Mouse (Mus musculus) large intestine, adult 2 months (tissue): ENCODE results near the gene Ceacam16. TPM values are rescaled to one million over a fixed set of nuclear protein-coding genes. Genes with fewer than 3 reads are reported as not detected.

ENCODE experiments used
- DNase-seq: peaks from one replicate; pipeline ENCODE4 v3.0.0-alpha.2; 2012; ENCODE audit warnings: low read depth, low spot score
- WGBS: fragments of 180-500 bp; shearing (Covaris S2); methylation state at CpG from one replicate; pipeline ENCODE4 v1.1.7; 2018; 5-methylcytosine and 5-hydroxymethylcytosine counted together
- polyA plus RNA-seq: library from polyadenylated mRNA; depleted of rRNA; stranded (reverse); fragments of >200 nt; gene quantifications from 2 replicates; pipeline ENCODE4 v1.2.3, GENCODE M21; 2012; rRNA removed

The Ceacam16 gene
- polyA plus RNA-seq, 1 experiment = 0.66 TPM

GRCm38 (mm10) chr7:19818875-19819274 is 42.2 kb downstream of the Ceacam16 start:
- whole genome bisulfite sequencing = 45% methylated on average over 7 of the region's 7 CpGs
- no peak for DNase-seq

- WGBS = 37% methylated on average over 5 of the region's 5 CpGs
- no peak for DNase-seq
Measured at GRCm38 (mm10) chr7:19818440-19818839, 42.7 kb downstream of the Ceacam16 start.

DNA sequence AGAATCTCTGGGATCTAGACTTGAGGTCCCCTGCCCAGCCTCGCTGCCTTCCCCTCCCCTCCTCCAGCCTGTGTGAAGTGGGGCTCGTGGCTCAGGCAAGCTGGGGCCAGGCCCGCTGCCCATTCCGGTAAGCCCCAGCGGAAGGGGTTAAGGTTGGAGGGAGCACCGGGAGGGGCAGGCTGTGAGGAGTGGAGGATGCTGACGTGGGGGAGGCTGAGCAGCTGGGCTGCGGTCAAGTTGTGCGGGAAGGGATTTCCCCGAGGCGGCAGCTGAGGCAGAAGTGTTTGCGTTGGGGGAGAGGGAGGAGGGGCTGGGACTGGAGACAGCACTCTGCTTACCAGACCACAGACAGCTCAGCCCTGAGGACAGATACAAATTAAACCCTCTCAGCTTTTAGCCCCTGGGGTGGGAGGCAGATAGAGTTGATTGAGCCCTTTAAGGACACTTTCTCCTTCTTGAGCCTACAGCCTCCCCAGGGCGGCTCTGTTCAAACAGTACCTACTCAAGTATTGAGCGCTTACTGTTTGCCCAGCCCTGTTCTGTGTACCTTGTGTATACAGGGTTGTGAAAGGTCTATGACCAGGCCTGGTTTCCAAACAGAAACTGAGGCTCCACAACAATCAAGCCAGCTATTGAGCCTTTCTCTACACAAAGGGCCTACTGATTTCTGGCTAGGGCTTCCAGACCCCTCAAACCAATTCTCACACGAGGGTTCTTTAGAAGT is 43.6 kb downstream of the Ceacam16 start:
- WGBS = 3% methylated on average over 15 of the region's 15 CpGs
- no peak for DNase-seq

DNA sequence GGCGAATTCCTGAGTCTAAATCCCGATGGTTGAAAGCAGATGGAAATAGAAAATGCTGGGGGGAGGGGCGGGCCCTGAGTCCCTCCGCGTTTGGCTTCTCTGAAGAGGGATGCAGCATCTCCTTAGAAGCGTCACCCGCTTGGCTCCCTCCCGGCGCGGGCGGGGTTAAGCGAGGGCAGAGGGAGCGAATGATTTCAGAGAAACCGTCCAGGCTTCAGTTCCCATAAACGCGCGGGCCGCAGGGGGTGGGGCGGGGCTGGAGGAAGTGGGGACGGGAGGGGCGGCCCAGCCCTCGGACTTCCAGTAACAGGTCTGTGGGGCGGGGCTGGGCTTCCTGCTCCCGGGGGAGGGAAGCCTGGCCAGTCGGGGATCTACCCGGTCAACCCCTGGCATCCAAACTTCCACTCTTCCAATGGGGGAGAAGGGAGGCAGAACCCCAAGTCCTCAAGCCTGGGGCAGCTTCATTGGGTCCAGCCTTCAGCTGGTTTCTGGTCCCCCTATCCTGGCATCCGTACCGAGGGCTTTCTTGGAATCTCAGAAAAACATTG is 44.8 kb downstream of the Ceacam16 start:
- WGBS = under 1% methylated on average over 27 of the region's 28 CpGs
- no peak for DNase-seq

- WGBS = 35% methylated on average over 17 of the region's 17 CpGs
- no peak for DNase-seq
Measured at GRCm38 (mm10) chr7:19815296-19816223, 45.5 kb downstream of the Ceacam16 start.

DNA sequence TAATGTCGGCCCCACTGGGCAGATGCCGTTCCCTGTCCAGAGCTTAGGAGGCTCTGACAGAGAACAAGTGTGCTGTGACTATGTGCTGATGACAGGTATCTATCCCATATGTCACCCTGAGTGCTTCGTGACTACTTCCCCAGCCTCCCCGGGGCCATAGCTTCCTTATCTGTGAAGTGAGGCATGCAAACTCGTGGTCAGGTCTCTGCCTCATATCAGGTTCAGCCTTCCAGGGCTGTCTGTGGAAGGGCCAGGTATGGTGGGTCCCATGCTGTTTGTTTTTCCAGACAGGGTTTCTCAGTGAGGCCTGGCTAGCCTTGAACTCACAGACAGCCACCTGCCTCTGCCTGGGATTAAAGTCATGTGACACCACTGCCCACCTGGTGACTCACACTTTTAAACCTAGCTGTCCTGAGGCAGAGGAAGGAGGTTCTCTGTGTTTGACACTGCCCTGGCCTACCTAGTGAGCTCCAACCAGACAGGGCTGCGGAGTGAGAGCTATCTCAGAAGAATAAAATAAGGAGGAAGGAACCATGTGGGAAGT is 47.4 kb downstream of the Ceacam16 start:
- 78% methylated on average over 6 of the region's 6 CpGs for WGBS
- no peak for DNase-seq

DNA sequence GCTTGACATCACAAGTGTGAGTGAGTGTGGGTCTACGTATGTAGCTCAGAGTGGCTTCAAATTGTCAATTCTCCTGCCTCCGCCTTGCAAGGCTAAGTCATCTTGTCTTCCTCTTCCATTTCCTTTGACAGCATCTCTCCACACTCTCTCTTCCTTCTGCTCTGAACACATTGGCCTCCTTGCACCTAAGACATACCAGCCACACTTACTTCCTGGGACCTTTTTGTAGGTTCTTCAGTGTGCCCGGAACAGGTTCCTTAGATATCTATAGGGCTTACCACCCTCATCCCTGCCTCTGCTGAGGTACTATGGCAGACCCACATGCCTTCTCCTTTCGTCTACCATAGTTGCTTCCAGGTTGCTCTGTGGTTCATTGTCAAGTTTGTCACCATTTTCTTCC is 47.9 kb downstream of the Ceacam16 start:
- WGBS = 94% methylated on average over 4 of the region's 4 CpGs
- DNase-seq = no peak

DNA sequence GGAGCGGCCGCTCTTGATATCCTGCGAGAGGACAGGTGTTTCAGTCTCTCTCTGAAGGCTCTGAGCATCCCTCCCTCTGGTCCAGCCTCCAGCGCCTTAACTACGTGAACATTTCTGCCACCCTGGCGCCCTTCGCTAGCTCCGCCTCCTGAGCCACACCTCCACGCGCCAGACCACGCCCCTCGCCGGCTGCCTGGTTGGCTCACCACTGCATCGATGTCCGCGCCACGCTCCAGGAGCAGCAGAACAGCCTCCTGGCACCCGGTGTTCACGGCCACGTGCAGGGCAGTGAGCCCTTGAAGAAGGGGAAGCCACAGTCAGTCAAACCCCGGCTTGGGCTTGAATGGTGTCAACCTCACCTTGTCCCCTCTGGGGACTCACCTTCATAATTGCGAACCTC is 50.0 kb downstream of the Ceacam16 start:
- 54% methylated on average over 22 of the region's 22 CpGs for WGBS
- DNase-seq = no peak

- WGBS = 82% methylated on average over 27 of the region's 27 CpGs
- no peak for DNase-seq
Measured at GRCm38 (mm10) chr7:19809369-19809768, 51.7 kb downstream of the Ceacam16 start.

DNA sequence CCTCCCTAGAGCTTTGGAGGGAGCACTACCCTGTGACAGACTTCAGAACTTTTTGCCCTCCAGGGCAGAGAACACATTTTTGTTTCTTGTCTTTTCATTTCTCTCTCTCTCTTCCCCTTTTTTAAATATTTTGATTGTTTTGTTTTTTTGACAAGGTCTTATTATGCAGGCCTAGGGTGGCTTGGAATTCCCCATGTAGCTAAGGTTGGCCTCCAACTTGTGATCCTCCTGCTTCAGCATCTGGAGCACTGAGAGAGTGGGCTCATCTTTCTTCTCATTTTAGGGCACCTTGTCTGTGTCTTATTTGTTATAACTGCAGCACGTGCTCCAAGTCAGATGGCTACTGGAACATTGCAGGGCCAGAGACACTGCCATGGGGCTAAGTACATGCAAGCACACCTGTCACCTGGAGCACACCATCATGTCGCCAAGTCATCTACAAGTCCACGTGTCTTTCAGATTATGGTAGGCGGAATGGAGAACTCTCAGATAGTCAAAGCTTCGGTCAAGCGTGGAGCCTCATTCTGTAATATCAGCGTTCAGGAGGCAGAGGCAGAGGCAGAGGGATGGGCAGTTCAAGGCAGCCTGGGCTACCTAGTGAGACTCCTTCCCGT is 54.6 kb downstream of the Ceacam16 start:
- DNase-seq = no peak
- WGBS = 91% methylated on average over 8 of the region's 8 CpGs

GRCm38 (mm10) chr7:19802995-19803394 is 58.1 kb downstream of the Ceacam16 start:
- WGBS = 21% methylated on average over 6 of the region's 7 CpGs
- DNase-seq = no peak

Other genes starting within 250 kb of the Ceacam16 start
- 76.0 and 88.5 TPM in 2 replicates for gene Relb, start 231.9 kb downstream of the Ceacam16 start, polyA plus RNA-seq
- 155 and 188 TPM in 2 replicates for gene Clptm1, start 196.3 kb downstream of the Ceacam16 start, polyA plus RNA-seq
- gene Apoc2, start 183.4 kb downstream of the Ceacam16 start, polyA plus RNA-seq = 201 and 493 TPM in 2 replicates
- gene Gm44805, start 179.9 kb downstream of the Ceacam16 start, polyA plus RNA-seq = 0.19 TPM in 1 of 2 replicates, not detected in the other
- gene Apoc4, start 179.8 kb downstream of the Ceacam16 start, polyA plus RNA-seq = 1.3 and 1.4 TPM in 2 replicates
- 0.29 and 1.9 TPM in 2 replicates for gene Apoc1, start 168.6 kb downstream of the Ceacam16 start, polyA plus RNA-seq
- 393 and 660 TPM in 2 replicates for gene Apoe, start 162.1 kb downstream of the Ceacam16 start, polyA plus RNA-seq
- gene Tomm40, start 145.9 kb downstream of the Ceacam16 start, polyA plus RNA-seq = 97.8 and 115 TPM in 2 replicates
- 132 and 182 TPM in 2 replicates for gene Nectin2, start 110.8 kb downstream of the Ceacam16 start, polyA plus RNA-seq
- gene Bcam, start 90.3 kb downstream of the Ceacam16 start, polyA plus RNA-seq = 27.0 and 28.4 TPM in 2 replicates
- 78.4 and 107 TPM in 2 replicates for gene Cblc, start 64.5 kb downstream of the Ceacam16 start, polyA plus RNA-seq
- 94.9 and 95.0 TPM in 2 replicates for gene Bcl3, start 38.5 kb downstream of the Ceacam16 start, polyA plus RNA-seq
- 0.19 and 0.25 TPM in 2 replicates for gene Gm19345, start 9.3 kb downstream of the Ceacam16 start, polyA plus RNA-seq
- 0.03 and 0.07 TPM in 2 replicates for gene Ceacam19, start 26.7 kb upstream of the Ceacam16 start, polyA plus RNA-seq
- gene Pvr, start 59.9 kb upstream of the Ceacam16 start, polyA plus RNA-seq = 8.8 and 13.4 TPM in 2 replicates
- gene Igsf23, start 89.5 kb upstream of the Ceacam16 start, polyA plus RNA-seq = 78.1 and 116 TPM in 2 replicates
- gene Ceacam20, start 104.1 kb upstream of the Ceacam16 start, polyA plus RNA-seq = 84.7 and 173 TPM in 2 replicates
- 9.1 and 17.9 TPM in 2 replicates for gene Nlrp9b, start 130.2 kb upstream of the Ceacam16 start, polyA plus RNA-seq
- 0.08 and 0.12 TPM in 2 replicates for gene Vmn1r91, start 238.4 kb upstream of the Ceacam16 start, polyA plus RNA-seq